Mouse (Mus musculus): ENCODE data around the gene Gk. TPM values are rescaled to one million over a fixed set of nuclear protein-coding genes. Genes with fewer than 3 reads are reported as not detected.

Gk gene
- 33.5 and 34.6 TPM in 2 replicates for polyA plus RNA-seq (2015; fragmentation: Nextera tagmentation; extraction: Ambion mirVana)

DNA sequence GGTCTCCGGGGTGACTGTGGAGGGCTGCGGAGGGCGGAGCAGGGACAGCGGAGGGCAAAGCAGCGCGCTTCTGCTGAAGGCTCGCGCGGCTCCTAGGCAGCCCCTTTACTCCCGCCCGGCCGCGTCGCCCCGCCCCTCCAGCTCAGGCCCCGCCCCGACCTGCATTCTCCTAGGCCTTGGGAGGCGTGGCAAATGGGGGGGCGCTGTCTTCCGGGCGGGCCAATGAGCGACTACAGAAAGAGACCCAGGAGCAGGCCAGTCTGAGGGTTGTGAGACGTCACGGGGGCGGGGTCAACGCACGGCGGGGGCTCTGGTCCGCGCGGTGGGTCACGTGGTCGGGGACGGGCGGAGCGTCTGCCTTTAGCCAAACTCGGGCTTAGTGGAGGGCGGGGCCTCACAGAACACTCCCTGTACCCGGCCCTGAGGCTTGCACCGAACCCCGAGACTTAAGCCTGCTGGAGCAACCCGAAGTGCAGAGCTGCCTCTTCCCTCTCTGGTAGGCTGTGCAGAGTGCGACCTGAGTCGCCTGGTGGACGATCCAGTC, at the start of gene Gk:
TSS of gene Gk (minus strand) at position 276 of the 544 bp plus-strand sequence.
- ATAC-seq (replicated peaks; ENCODE audit: low FRiP score): peak; percentile 98
- WGBS: 22% methylated on average over 29 of the region's 45 CpGs
- H3K9me3 ChIP-seq (replicated peaks): no peaks in the 10 kb centered on the region

DNA sequence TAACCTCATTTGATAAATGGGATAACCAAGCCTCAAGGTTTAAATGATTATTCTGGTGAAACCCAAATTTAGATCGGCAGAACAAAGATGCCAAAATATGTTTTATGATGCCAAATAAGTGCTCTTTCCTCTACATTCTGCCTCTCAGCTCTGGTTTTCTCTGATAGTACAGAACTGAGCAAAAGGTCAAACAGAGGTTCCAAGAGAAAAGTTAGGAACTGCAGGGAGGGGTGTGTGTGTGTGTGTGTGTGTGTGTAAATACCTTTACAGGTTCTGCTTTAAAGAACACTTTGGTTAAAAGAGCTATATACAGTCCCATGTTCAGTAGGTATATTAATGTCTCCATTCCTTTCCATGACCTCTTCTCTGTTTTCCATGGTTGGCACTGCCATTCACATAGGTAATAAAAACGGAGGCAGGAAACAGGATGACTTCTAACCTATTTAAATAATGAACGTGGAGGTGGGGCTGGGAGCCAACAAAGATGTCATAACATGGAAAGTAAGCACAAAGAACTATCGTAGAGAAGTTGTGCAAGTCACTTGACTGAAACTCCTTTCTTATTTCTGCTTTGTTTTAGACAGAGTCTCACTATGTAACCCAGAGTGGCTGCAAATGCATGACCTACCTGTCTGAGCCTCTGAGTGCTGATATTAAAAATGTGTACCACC, 28.2 kb upstream of the Gk start:
- no peak overlapping the region for H3K4me2 ChIP-seq
- H3K27me3 ChIP-seq: no peaks in the 10 kb centered on the region
- H3K4me1 ChIP-seq: no peaks in the 10 kb centered on the region
- WGBS: 62% methylated on average over 4 of the region's 4 CpGs
- no peak overlapping the region for H3K27ac ChIP-seq
- no peaks in the 10 kb centered on the region for H3K36me3 ChIP-seq
- no peak overlapping the region for H3K4me3 ChIP-seq (replicated peaks)
- H3K9me3 ChIP-seq (replicated peaks): no peaks in the 10 kb centered on the region
- no peak for ATAC-seq (replicated peaks; ENCODE audit: low FRiP score)
- no peak overlapping the region for H3K9ac ChIP-seq

More for the DNA sequence above, at the start of gene Gk:
- H3K9ac ChIP-seq: peak within 1 kb of the TSS; percentile 55
- H3K27me3 ChIP-seq: no peaks in the 10 kb centered on the region
- peak within 1 kb of the TSS; percentile 55 for H3K4me3 ChIP-seq (replicated peaks)
- peak within 1 kb of the TSS; percentile 65 for H3K4me2 ChIP-seq
- no peaks in the 10 kb centered on the region for H3K4me1 ChIP-seq
- peak within 1 kb of the TSS; percentile 96 for H3K27ac ChIP-seq
- no peaks in the 10 kb centered on the region for H3K36me3 ChIP-seq

DNA sequence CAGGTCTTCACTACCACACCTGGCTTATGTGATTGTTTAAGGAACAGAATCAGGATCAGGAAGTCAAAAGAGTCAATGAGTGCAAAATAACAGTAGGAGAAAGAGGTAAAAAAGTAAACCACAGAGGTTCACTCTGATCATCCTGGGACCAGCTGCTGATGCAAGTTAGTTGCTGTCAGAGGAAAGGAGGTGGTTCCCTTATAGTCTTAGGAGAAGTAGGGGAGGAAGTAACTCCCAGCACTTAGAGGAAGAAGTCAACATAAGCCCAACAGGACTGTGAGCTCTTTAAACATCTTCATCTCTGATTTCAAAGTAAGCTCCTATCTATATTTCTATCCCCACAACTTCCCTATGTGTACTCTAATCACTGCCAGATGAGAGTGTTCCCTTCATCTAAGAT, 26.4 kb upstream of the Gk start:
- Histone ChIP-seq H3K36me3 (no peaks in the 10 kb centered on the region), H3K4me1 (no peaks in the 10 kb centered on the region), H3K27me3 (no peaks in the 10 kb centered on the region), H3K4me3 (replicated peaks) (no peak overlapping the region), H3K9ac (no peak overlapping the region), H3K4me2 (no peak overlapping the region), H3K9me3 (replicated peaks) (no peaks in the 10 kb centered on the region), H3K27ac (no peak overlapping the region)
- ATAC-seq (replicated peaks; ENCODE audit: low FRiP score): no peak

DNA sequence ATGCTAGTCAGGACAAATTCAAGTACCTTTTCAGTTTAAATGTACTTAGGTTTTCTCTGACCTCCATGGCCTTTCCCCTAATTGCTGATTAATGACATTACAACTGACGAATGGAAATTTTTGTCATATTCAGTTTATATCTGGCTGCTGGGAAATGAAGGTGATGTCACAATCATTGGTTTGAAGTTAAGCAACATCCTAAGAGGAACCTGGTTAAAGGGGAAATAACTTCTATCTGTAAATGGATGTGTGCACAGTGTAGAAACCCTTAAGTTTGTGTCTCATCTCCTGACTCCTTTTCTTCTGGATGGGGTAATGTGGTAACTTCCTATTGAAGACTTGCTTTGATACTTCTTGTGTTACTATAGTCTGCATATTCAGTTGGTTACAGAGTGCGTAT, 20.8 kb upstream of the Gk start:
- WGBS: 91% methylated on average over 2 of the region's 2 CpGs
- no peak for ATAC-seq (replicated peaks; ENCODE audit: low FRiP score)

DNA sequence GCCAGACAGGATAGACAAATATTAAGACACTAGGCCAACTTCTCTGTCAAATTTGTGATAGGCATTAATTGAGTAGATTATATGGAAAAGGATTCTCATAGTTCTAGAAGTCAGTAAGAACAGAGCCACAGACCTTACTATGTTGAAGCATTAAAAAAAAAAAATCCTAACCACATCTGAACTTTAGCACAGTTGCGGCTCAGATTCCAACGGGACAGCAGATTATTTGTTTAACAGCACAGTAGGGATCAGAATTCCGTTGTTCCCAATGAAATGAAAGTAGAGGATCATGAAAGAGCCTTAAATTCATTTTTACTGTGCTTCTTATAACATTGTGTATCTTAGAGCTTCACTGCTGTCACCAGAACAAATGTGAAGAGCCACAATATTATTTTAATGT, 1.7 kb upstream of the Gk start:
- no peak for ATAC-seq (replicated peaks; ENCODE audit: low FRiP score)

More for the DNA sequence above, 20.8 kb upstream of the Gk start:
- Histone ChIP-seq H3K36me3 (no peaks in the 10 kb centered on the region), H3K9ac (no peak overlapping the region), H3K4me2 (no peak overlapping the region), H3K27ac (no peak overlapping the region), H3K9me3 (replicated peaks) (no peaks in the 10 kb centered on the region), H3K4me1 (no peaks in the 10 kb centered on the region), H3K4me3 (replicated peaks) (no peak overlapping the region), H3K27me3 (no peaks in the 10 kb centered on the region)

DNA sequence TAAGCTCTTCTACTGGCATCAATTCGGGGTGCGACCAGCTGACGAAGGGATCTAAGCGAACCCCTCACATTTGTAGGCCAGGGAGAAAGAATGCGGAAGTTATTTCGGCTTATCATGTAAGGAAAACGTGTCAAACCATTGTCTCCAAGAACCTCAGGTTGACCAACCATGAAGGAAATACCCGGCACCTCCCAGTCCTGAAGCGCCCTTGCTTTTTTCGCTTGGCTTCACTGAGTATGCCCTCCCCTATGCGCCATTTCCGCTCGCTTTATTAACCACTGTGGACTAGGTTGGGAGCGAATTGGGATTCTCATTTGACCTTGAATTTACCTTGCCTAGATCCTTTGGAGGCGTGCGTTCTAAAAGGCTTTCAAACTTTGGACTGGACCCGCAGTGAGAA, 522 bp upstream of the Gk start:
- 21% methylated on average over 17 of the region's 17 CpGs for WGBS

More for the DNA sequence above, 1.7 kb upstream of the Gk start:
- no peaks in the 10 kb centered on the region for H3K9me3 ChIP-seq (replicated peaks)
- no peak overlapping the region for H3K4me3 ChIP-seq (replicated peaks)
- H3K27me3 ChIP-seq: no peaks in the 10 kb centered on the region
- H3K27ac ChIP-seq: no peak overlapping the region
- H3K36me3 ChIP-seq: no peaks in the 10 kb centered on the region
- H3K9ac ChIP-seq: no peak overlapping the region
- no peaks in the 10 kb centered on the region for H3K4me1 ChIP-seq
- H3K4me2 ChIP-seq: no peak overlapping the region
- WGBS: 73% methylated on average over 3 of the region's 3 CpGs

DNA sequence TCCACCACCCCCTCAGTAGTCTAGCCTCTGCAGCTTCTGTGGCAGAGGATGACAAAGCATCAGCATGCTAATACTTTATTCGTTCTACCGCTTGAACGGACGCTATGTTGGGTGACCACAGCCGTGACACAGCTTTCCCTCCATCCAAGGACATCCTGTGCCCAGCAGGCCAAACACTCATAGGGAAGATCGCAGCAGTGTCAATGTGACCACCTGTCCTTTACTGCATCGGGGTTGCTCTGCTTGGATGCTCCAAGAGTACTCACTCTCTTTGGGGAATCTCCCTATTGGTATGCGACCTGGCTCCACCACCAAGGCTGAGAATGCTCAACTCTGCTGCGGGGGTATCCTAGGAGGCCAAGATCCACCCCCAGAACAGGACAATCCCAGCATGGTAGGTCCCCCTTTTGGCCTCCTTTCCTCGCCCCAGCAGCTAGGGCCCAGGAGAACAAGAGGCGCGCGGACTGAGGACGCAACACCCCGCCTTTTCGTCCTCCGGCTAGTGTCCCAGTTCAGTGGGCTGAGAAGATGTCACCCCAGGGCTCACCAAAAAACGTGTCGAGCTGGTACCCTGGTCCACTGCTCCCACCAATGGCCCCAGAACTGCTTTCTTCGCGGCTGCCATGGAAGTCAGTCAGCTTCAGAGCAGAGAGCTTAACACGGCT, 608 bp downstream of the Gk start:
- WGBS: 17% methylated on average over 22 of the region's 22 CpGs

More for the DNA sequence above, 522 bp upstream of the Gk start:
- peak overlapping the region; percentile 52; the same call in 1 of the 2 replicates for H3K9ac ChIP-seq
- H3K27me3 ChIP-seq: no peaks in the 10 kb centered on the region
- H3K4me3 ChIP-seq (replicated peaks): peak overlapping the region; percentile 55
- H3K4me2 ChIP-seq: peak overlapping the region; percentile 65
- no peaks in the 10 kb centered on the region for H3K4me1 ChIP-seq
- H3K36me3 ChIP-seq: no peaks in the 10 kb centered on the region
- peak overlapping the region; percentile 96 for H3K27ac ChIP-seq
- peak; percentile 76 for ATAC-seq (replicated peaks; ENCODE audit: low FRiP score)
- no peaks in the 10 kb centered on the region for H3K9me3 ChIP-seq (replicated peaks)

DNA sequence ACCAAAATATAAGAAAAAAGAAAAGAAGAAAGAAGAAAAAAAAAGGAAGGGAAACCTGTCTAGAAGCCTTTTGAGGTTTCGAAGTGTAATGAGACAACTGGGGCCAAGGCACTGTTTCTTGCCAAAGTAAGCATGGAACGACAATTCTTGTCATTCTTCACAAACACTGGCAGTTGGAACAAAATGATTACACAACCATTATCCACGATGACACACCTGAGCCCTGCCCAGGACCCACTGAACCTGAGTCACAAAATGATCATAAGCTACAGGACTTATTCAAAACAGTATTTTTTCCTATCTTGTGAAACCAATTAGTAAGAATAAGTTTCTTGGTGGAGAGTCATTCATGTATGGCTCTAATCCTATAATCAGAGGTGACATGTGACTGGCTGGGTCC, 5.3 kb downstream of the Gk start:
- Histone ChIP-seq H3K4me1 (no peaks in the 10 kb centered on the region), H3K4me3 (replicated peaks) (no peak overlapping the region), H3K9me3 (replicated peaks) (no peaks in the 10 kb centered on the region), H3K27ac (no peak overlapping the region), H3K36me3 (no peaks in the 10 kb centered on the region), H3K27me3 (no peaks in the 10 kb centered on the region), H3K4me2 (no peak overlapping the region), H3K9ac (no peak overlapping the region)
- ATAC-seq (replicated peaks; ENCODE audit: low FRiP score): no peak
- WGBS: 83% methylated on average over 3 of the region's 3 CpGs

More for the DNA sequence above, 608 bp downstream of the Gk start:
- Histone ChIP-seq H3K9me3 (replicated peaks) (no peaks in the 10 kb centered on the region), H3K9ac (peak overlapping the region; percentile 55), H3K4me1 (no peaks in the 10 kb centered on the region), H3K4me3 (replicated peaks) (peak overlapping the region; percentile 55), H3K4me2 (peak overlapping the region; percentile 65), H3K27me3 (no peaks in the 10 kb centered on the region), H3K27ac (peak overlapping the region; percentile 83), H3K36me3 (no peaks in the 10 kb centered on the region)
- no peak for ATAC-seq (replicated peaks; ENCODE audit: low FRiP score)

DNA sequence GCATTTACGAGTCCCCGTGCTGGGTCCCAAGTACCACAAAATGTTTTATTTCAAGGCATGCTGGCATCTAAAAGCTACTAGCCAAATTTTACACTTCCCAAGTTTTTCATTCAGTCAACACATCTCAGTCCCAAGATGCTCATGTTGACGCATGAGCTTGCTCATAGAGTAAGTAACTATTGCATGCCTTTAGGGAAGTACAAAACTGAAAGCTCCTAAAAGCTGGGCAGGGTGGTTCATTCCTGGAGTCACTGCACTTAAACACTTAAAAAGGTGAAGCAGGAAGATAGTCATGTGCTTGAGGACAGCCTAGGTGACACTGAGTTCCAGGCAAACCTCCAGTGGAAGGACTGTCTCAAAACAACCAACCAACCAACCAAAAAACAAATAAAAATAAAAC, 5.9 kb downstream of the Gk start:
- no peak overlapping the region for H3K27ac ChIP-seq
- H3K4me1 ChIP-seq: no peaks in the 10 kb centered on the region
- H3K9me3 ChIP-seq (replicated peaks): no peaks in the 10 kb centered on the region
- no peak overlapping the region for H3K4me2 ChIP-seq
- no peaks in the 10 kb centered on the region for H3K36me3 ChIP-seq
- no peak overlapping the region for H3K9ac ChIP-seq
- ATAC-seq (replicated peaks; ENCODE audit: low FRiP score): no peak
- H3K27me3 ChIP-seq: no peaks in the 10 kb centered on the region
- WGBS: 90% methylated on average over 3 of the region's 3 CpGs
- H3K4me3 ChIP-seq (replicated peaks): no peak overlapping the region

DNA sequence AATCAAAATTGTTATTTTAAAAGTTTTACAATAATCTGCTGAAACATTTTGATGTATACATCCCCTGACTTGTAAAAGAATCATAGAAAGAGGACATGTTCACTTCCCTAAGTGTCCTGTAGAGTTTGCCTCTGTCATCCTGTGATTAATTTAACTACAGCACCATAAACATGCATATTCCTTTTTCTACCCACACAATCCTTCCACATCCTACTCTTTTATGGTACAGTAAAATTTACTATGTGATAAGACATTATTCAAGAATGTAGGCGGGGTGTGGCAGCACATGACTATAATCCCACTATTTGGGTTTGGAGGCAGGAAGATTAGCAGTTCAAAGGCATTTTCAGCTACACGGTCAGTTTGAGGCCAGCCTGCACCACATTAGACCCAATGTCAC, 8.0 kb downstream of the Gk start:
- H3K9me3 ChIP-seq (replicated peaks): no peaks in the 10 kb centered on the region
- ATAC-seq (replicated peaks; ENCODE audit: low FRiP score): no peak
- no peaks in the 10 kb centered on the region for H3K36me3 ChIP-seq
- H3K27ac ChIP-seq: no peak overlapping the region
- 54% methylated on average over 2 of the region's 2 CpGs for WGBS
- no peak overlapping the region for H3K9ac ChIP-seq
- H3K4me2 ChIP-seq: no peak overlapping the region
- no peaks in the 10 kb centered on the region for H3K4me1 ChIP-seq
- H3K4me3 ChIP-seq (replicated peaks): no peak overlapping the region
- H3K27me3 ChIP-seq: no peaks in the 10 kb centered on the region

DNA sequence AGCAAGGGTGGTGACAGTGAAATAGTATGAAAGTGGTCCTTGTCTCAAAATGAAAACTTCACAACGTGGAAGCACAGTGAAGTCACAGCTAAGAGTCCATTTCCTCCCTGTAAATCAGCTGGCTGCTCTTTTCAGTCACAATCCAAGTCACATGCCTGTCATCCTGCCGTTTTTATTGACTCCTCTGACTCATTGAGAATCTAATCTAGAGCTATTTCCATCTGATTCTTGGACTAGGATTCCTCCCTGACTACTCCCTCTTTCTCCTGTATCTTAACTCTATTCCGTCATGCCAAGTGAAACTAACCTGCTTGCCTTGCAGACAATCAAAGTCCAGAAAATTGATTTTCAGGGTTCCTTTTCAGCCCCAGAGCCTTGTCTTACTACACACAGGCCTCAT, 20.6 kb downstream of the Gk start:
- no peak for ATAC-seq (replicated peaks; ENCODE audit: low FRiP score)
- H3K36me3 ChIP-seq: no peaks in the 10 kb centered on the region
- H3K27me3 ChIP-seq: no peaks in the 10 kb centered on the region
- no peak overlapping the region for H3K9ac ChIP-seq
- H3K27ac ChIP-seq: no peak overlapping the region
- H3K4me2 ChIP-seq: no peak overlapping the region
- 45% methylated on average over 3 of the region's 3 CpGs for WGBS
- no peaks in the 10 kb centered on the region for H3K9me3 ChIP-seq (replicated peaks)
- H3K4me3 ChIP-seq (replicated peaks): no peak overlapping the region
- no peaks in the 10 kb centered on the region for H3K4me1 ChIP-seq

DNA sequence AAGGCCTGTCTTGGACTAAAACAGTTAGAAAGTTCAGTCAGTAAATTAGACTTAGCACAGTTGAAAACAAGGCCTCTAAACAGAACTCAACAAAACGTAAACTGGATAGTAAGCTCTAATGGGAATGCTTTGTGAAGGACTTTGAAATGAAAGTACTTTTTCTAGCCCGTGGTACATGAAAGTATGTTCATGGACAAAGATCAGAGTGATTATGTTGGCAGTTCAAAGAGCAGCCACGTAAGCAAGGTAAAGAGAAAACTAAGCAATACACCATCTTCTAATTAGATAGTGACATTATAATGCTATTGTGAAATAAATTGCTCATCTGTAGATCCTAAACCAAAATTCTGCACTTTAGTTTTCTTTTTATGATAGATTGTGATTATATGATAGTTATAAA, 32.8 kb downstream of the Gk start:
- H3K36me3 ChIP-seq: no peaks in the 10 kb centered on the region
- 82% methylated on average over 3 of the region's 3 CpGs for WGBS
- H3K4me1 ChIP-seq: no peaks in the 10 kb centered on the region
- no peak overlapping the region for H3K4me3 ChIP-seq (replicated peaks)
- no peak overlapping the region for H3K4me2 ChIP-seq
- H3K27me3 ChIP-seq: peaks cover 3% of the 10 kb centered on the region; the same call in 1 of the 2 replicates
- H3K9ac ChIP-seq: no peak overlapping the region
- no peaks in the 10 kb centered on the region for H3K9me3 ChIP-seq (replicated peaks)
- H3K27ac ChIP-seq: no peak overlapping the region
- no peak for ATAC-seq (replicated peaks; ENCODE audit: low FRiP score)
